Mouse (Mus musculus) ovary, postnatal 36 days (tissue): Measurements from ENCODE around the gene Polr2c.
"Not testable (repeated sequence)": the region's sequence is repeated elsewhere in the genome, so short reads cannot be mapped to it uniquely, and the experiment has no call there.

Source experiments
- DNase-seq: peaks from one replicate; pipeline ENCODE4 v3.0.0; 2022; ENCODE audit warnings: low spot score, mixed read lengths

Gene Polr2c

GRCm38 (mm10) chr8:94838600-94838999 lies 18.6 kb upstream of the Polr2c start:
- DNase-seq: peak; percentile 72

- DNase-seq: no peak
Observed at GRCm38 (mm10) chr8:94841183-94841582, 16.1 kb upstream of the Polr2c start.

- DNase-seq: no peak
Observed at GRCm38 (mm10) chr8:94850049-94850448, 7.2 kb upstream of the Polr2c start.

- not testable (repeated sequence) for DNase-seq
Observed at GRCm38 (mm10) chr8:94854761-94855160, 2.5 kb upstream of the Polr2c start.

- DNase-seq: no peak
Observed at GRCm38 (mm10) chr8:94857011-94857345, 272 bp upstream of the Polr2c start.

GRCm38 (mm10) chr8:94861352-94861910 lies 4.2 kb downstream of the Polr2c start:
- peak; percentile 27 for DNase-seq

- no peak for DNase-seq
Observed at GRCm38 (mm10) chr8:94862487-94863220, 5.4 kb downstream of the Polr2c start.

- no peak for DNase-seq
Observed at GRCm38 (mm10) chr8:94863897-94864673, 6.8 kb downstream of the Polr2c start.

GRCm38 (mm10) chr8:94865292-94865691 lies 8.0 kb downstream of the Polr2c start:
- DNase-seq: no peak

GRCm38 (mm10) chr8:94866921-94867320 lies 9.7 kb downstream of the Polr2c start:
- no peak for DNase-seq

- DNase-seq: no peak
Observed at GRCm38 (mm10) chr8:94869146-94869545, 11.9 kb downstream of the Polr2c start.

- no peak for DNase-seq
Observed at GRCm38 (mm10) chr8:94870003-94870402, 12.8 kb downstream of the Polr2c start.

- DNase-seq: peak; percentile 23
Observed at GRCm38 (mm10) chr8:94870474-94871107, 13.3 kb downstream of the Polr2c start.

- DNase-seq: peak; percentile 47
Observed at GRCm38 (mm10) chr8:94871108-94871894, 14.1 kb downstream of the Polr2c start.

- DNase-seq: no peak
Observed at GRCm38 (mm10) chr8:94872156-94872555, 14.9 kb downstream of the Polr2c start.

GRCm38 (mm10) chr8:94872576-94872975 lies 15.3 kb downstream of the Polr2c start:
- DNase-seq: no peak

- DNase-seq: peak; percentile 67
Observed at GRCm38 (mm10) chr8:94874358-94874757, 17.1 kb downstream of the Polr2c start.

GRCm38 (mm10) chr8:94875096-94875870 lies 18.0 kb downstream of the Polr2c start:
- no peak for DNase-seq

GRCm38 (mm10) chr8:94875871-94876150 lies 18.6 kb downstream of the Polr2c start:
- no peak for DNase-seq

- peak; percentile 93 for DNase-seq
Observed at GRCm38 (mm10) chr8:94876197-94876730, 19.0 kb downstream of the Polr2c start, which contains the start of gene Dok4. TSS of gene Dok4 (minus strand) at chr8:94876330.

GRCm38 (mm10) chr8:94876820-94877219 lies 19.6 kb downstream of the Polr2c start:
- DNase-seq: no peak
